Mouse (Mus musculus) layer of hippocampus, adult 2 months (tissue): Measurements from ENCODE around the gene Zfp566. TPM values are rescaled to one million over a fixed set of nuclear protein-coding genes. Genes with fewer than 3 reads are reported as not detected.

Experiments
- DNase-seq, 2 experiments: peaks; one replicate each; pipeline ENCODE4 v3.0.0; 2022; ENCODE audit warnings: low spot score in 2 of 2
- H3K27ac ChIP-seq: fragments of 200-600 bp; 2 replicates; pipeline ENCODE4 v1.8.1; 2022
- H3K4me3 ChIP-seq: fragments of 200-600 bp; 2 replicates; pipeline ENCODE4 v1.8.1; 2022; ENCODE audit warnings: mild to moderate bottlenecking
- CTCF ChIP-seq: fragments of 200-600 bp; conservative IDR thresholded peaks from 2 replicates; pipeline ENCODE4 v1.8.1; 2022; ENCODE audit warnings: antibody characterized with exemption, mild to moderate bottlenecking, moderate library complexity
- microRNA-seq, 2 experiments: library from miRNA; unstranded; fragments of <30 nt; microRNA quantifications; one replicate each; pipeline ENCODE4 v1.2.0; 2021
- total RNA-seq, 2 experiments: library from RNA; stranded (reverse); gene quantifications; 2 replicates each; pipeline ENCODE4 v1.2.3; 2021

Gene Zfp566
- total RNA-seq, 2 experiments from 2014 or later, result 4.3 to 8.2 TPM

DNA sequence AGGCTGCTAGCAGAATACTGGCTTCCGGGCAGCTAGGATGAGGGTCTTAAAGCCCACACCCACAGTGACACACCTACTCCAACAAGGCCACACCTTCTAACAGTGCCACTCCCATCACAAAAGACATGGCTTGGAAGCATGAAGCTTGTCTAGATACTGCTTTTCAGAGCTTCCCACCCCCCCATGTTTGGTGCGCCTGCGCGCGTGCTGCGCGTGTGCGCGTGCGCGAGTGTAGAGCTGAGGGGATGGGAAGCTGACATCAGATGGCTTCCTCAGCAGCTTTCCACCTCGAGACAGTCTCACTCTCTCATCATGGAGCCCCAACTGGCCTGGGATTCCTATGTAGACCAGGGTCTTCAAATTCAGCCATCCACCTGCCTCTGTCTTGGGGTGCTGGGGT, 56.0 kb downstream of the Zfp566 start:
- no peak overlapping the region for H3K4me3 ChIP-seq
- no peak for TF ChIP-seq CTCF
- no peak overlapping the region for H3K27ac ChIP-seq
- DNase-seq, result no peak

DNA sequence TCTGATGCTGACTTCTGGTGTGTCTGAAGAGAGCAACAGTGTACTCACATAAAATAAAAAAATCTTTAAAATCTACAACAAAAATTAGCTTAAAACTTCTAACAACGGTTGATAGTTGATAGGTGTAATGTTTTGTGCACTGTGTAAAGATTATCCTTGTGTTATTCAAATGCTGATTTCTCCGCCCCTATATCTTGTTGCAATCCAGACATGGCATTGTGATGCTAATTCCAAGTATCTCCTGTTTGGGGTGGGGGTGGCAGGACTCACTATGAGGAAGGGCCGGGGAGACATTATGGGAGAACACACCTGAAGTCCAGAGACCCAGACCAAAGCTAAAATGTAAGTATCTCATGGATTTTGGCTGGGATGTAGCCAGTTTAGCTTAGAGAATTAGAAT, 58.9 kb downstream of the Zfp566 start:
- Histone ChIP-seq H3K4me3 (no peak overlapping the region), H3K27ac (no peak overlapping the region)
- TF ChIP-seq CTCF, result no peak
- DNase-seq, result no peak

DNA sequence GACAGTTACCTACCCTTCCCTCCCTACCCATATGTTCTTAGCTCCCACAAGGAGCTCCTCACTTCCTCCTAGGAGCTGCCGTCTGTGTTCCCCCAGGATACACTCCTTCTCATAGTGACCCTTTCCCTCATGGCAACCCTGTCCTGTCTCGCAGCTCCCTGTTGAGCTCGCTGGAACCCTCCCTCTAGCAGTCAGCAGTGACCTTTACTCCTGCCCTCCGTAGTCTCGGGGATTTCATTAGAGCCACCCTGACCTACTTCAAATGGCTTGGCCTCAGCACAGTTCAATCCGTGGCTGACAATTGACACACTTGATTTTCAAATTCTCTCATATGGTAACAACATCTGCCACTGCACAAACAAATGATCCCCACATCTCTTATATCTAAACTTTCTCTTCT, 59.6 kb downstream of the Zfp566 start:
- DNase-seq, result no peak
- TF ChIP-seq CTCF, result no peak

DNA sequence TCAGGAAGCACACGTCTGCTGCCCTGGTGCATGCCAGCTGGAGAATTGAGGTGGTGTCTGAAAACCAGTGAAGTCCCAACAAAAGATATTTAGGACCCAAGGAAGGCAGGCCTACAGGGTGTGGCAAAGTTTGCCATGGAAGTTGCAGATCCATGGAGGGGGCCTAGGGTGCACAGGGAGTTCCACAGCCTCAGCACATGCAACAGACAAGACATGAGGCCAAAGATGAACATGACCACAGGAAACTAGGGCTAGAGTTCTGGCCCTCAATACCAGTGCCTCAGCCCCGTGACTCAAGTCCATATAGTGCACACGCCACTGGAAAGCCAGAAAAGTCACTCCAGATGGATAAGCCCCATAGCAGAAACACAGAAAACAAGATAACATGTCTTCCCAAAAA, 61.8 kb downstream of the Zfp566 start:
- DNase-seq, result no peak
- H3K4me3 ChIP-seq, result no peak overlapping the region
- H3K27ac ChIP-seq, result no peak overlapping the region
- no peak for TF ChIP-seq CTCF

More for the DNA sequence above, 59.6 kb downstream of the Zfp566 start:
- no peak overlapping the region for H3K27ac ChIP-seq
- H3K4me3 ChIP-seq, result no peak overlapping the region

Small RNA genes within 50 kb of the gene (microRNA-seq; reads per million reads assigned to microRNA genes)
- 0 reads per million in 2 experiments for gene Gm23368

Other genes with a start within 250 kb of the Zfp566 start
- gene Zfp940, start 236.9 kb downstream of the Zfp566 start, total RNA-seq, result 10 to 100 TPM; 17.4 to 17.8 TPM
- gene Zfp420, start 230.5 kb downstream of the Zfp566 start, total RNA-seq, result 10 to 100 TPM; 13.4 to 18.7 TPM
- gene Zfp27, start 184.0 kb downstream of the Zfp566 start, total RNA-seq, result 10 to 100 TPM; 20.5 to 22.2 TPM
- 1 to 10 TPM; 8.4 to 9.1 TPM for gene Zfp383, start 182.3 kb downstream of the Zfp566 start, total RNA-seq
- gene Zfp74, start 136.4 kb downstream of the Zfp566 start, total RNA-seq, result 10 to 100 TPM; 17.0 to 17.5 TPM
- 1 to 10 TPM; 3.1 to 3.6 TPM for gene Zfp568, start 106.6 kb downstream of the Zfp566 start, total RNA-seq
- 1 to 10 TPM; 9.7 to 9.8 TPM for gene Zfp14, start 39.1 kb downstream of the Zfp566 start, total RNA-seq
- 1 to 10 TPM; 4.9 to 5.4 TPM for gene Zfp82, start 17.6 kb downstream of the Zfp566 start, total RNA-seq
- gene Gm26920, start 117 bp downstream of the Zfp566 start, total RNA-seq, result not detected
- 10 to 100 TPM; 73.1 to 75.5 TPM for gene Zfp260, start 4.2 kb upstream of the Zfp566 start, total RNA-seq
- 10 to 100 TPM; 30.1 to 37.5 TPM for gene Zfp382, start 31.4 kb upstream of the Zfp566 start, total RNA-seq
- 10 to 100 TPM; 48.9 to 52.0 TPM for gene Zfp146, start 79.2 kb upstream of the Zfp566 start, total RNA-seq
- 1 to 10 TPM; 3.5 to 5.9 TPM for gene Cox7a1, start 93.6 kb upstream of the Zfp566 start, total RNA-seq
- gene Capns1, start 108.3 kb upstream of the Zfp566 start, total RNA-seq, result 100 to 1,000 TPM; 213 to 224 TPM
- gene Polr2i, start 141.4 kb upstream of the Zfp566 start, total RNA-seq, result 10 to 100 TPM; 59.6 to 59.8 TPM
- gene Tbcb, start 141.7 kb upstream of the Zfp566 start, total RNA-seq, result 100 to 1,000 TPM; 113 to 116 TPM
- gene Ovol3, start 145.2 kb upstream of the Zfp566 start, total RNA-seq, result not detected
- gene Thap8, start 189.6 kb upstream of the Zfp566 start, total RNA-seq, result under 1 TPM; 0.44 to 0.56 TPM
- gene Wdr62, start 189.9 kb upstream of the Zfp566 start, total RNA-seq, result 1 to 10 TPM in 1 of 2 experiments, under 1 TPM in 1; 1.00 to 1.4 TPM
- 100 to 1,000 TPM; 453 to 474 TPM for gene Clip3, start 201.2 kb upstream of the Zfp566 start, total RNA-seq
- 10 to 100 TPM; 50.8 to 51.8 TPM for gene Alkbh6, start 218.2 kb upstream of the Zfp566 start, total RNA-seq
- gene Syne4, start 224.3 kb upstream of the Zfp566 start, total RNA-seq, result 10 to 100 TPM in 1 of 2 experiments, 1 to 10 TPM in 1; 9.4 to 14.2 TPM
- gene E130208F15Rik, start 231.2 kb upstream of the Zfp566 start, total RNA-seq, result under 1 TPM; 0.41 to 0.81 TPM
- gene Sdhaf1, start 233.4 kb upstream of the Zfp566 start, total RNA-seq, result 1 to 10 TPM; 6.7 to 7.3 TPM